Mouse (Mus musculus) kidney, embryonic 15.5 days (tissue): Measurements from ENCODE around the gene Nup153. TPM values are rescaled to one million over a fixed set of nuclear protein-coding genes. Genes with fewer than 3 reads are reported as not detected.

Source experiments
- ATAC-seq: fragments of 200-750 bp; cut with Nextera tagmentation; replicated peaks from 2 replicates; pipeline ENCODE4 v1.8.0; 2017; ENCODE audit warnings: moderate TSS enrichment; ENCODE audit not compliant: low FRiP score
- H3K27ac ChIP-seq: fragments of 300-500 bp; sonication (generic); 2 replicates; pipeline ENCODE4 v1.5.1; 2015; ENCODE audit warnings: mild to moderate bottlenecking, inconsistent platforms
- H3K27me3 ChIP-seq: fragments of 300-500 bp; sonication (generic); 2 replicates; pipeline ENCODE4 v1.6.1; 2015; ENCODE audit warnings: inconsistent platforms
- H3K36me3 ChIP-seq: fragments of 300-500 bp; sonication (generic); 2 replicates; pipeline ENCODE4 v1.6.1; 2015; ENCODE audit warnings: inconsistent platforms
- H3K4me1 ChIP-seq: fragments of 300-500 bp; sonication (generic); 2 replicates; pipeline ENCODE4 v1.6.1; 2015; ENCODE audit warnings: inconsistent platforms
- H3K4me2 ChIP-seq: fragments of 300-500 bp; sonication (generic); 2 replicates; pipeline ENCODE4 v1.6.1; 2015; ENCODE audit warnings: moderate library complexity, mild to moderate bottlenecking, inconsistent platforms
- H3K4me3 ChIP-seq: fragments of 300-500 bp; sonication (generic); replicated peaks from 2 replicates; pipeline ENCODE4 v1.5.1; 2015; ENCODE audit warnings: mild to moderate bottlenecking, inconsistent platforms
- H3K9ac ChIP-seq: fragments of 300-500 bp; sonication (generic); 2 replicates; pipeline ENCODE4 v1.6.1; 2015; ENCODE audit warnings: mild to moderate bottlenecking, inconsistent platforms
- H3K9me3 ChIP-seq: fragments of 300-500 bp; sonication (generic); replicated peaks from 2 replicates; pipeline ENCODE4 v1.6.1; 2016; ENCODE audit warnings: inconsistent platforms
- WGBS: fragments of 180-500 bp; shearing (Covaris S2); methylation state at CpG from one replicate; pipeline ENCODE4 v1.1.7; 2015; ENCODE audit warnings: mixed read lengths; 5-methylcytosine and 5-hydroxymethylcytosine counted together
- polyA plus RNA-seq: library from polyadenylated mRNA; unstranded; fragments of >200 nt; fragmentation: Nextera tagmentation; extraction: Ambion mirVana; gene quantifications from 2 replicates; pipeline ENCODE4 v1.2.1, GENCODE M21; 2015

Gene Nup153
- polyA plus RNA-seq, 1 experiment from 2014 or later: 27.8 TPM

DNA sequence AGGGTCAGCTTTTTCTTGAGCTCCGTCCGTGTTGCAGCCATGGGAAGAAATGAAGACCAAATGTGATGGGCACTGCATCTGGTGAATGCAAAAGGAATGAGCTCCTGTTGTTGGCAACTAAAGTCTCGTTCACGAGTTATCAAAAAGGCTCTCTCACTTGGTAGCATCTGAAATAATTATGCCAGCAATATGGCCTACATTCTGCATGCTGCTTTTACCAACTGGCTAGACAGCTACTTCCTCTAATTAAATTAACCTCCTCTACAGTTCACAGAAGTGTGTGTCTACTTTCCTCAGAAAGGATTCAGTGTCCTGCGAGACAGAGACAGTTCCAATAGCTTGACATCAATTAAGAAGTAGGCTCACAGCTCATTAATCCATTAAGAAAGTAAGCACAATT is 73.2 kb downstream of the Nup153 start:
- 77% methylated on average over 5 of the region's 5 CpGs for WGBS
- Histone ChIP-seq H3K36me3 (no peaks in the 10 kb centered on the region), H3K27ac (no peak overlapping the region), H3K4me1 (no peaks in the 10 kb centered on the region), H3K27me3 (no peaks in the 10 kb centered on the region), H3K4me2 (no peak overlapping the region), H3K9ac (no peak overlapping the region), H3K4me3 (no peak overlapping the region), H3K9me3 (no peaks in the 10 kb centered on the region)
- ATAC-seq: no peak

GRCm38 (mm10) chr13:46653671-46654070 is 74.1 kb downstream of the Nup153 start:
- Histone ChIP-seq H3K9me3 (no peaks in the 10 kb centered on the region), H3K4me1 (no peaks in the 10 kb centered on the region), H3K9ac (no peak overlapping the region), H3K4me2 (no peak overlapping the region), H3K4me3 (no peak overlapping the region), H3K27me3 (no peaks in the 10 kb centered on the region), H3K36me3 (no peaks in the 10 kb centered on the region), H3K27ac (no peak overlapping the region)
- WGBS: 65% methylated on average over 4 of the region's 4 CpGs
- ATAC-seq: no peak

GRCm38 (mm10) chr13:46652671-46653070 is 75.1 kb downstream of the Nup153 start:
- Histone ChIP-seq H3K9me3 (no peaks in the 10 kb centered on the region), H3K9ac (no peak overlapping the region), H3K27ac (no peak overlapping the region), H3K36me3 (no peaks in the 10 kb centered on the region), H3K4me2 (no peak overlapping the region), H3K4me3 (no peak overlapping the region), H3K27me3 (no peaks in the 10 kb centered on the region), H3K4me1 (no peaks in the 10 kb centered on the region)
- no peak for ATAC-seq
- WGBS: 82% methylated on average over 7 of the region's 7 CpGs

- 81% methylated on average over 7 of the region's 7 CpGs for WGBS
- ATAC-seq: no peak
- no peaks in the 10 kb centered on the region for H3K4me1 ChIP-seq
These were observed 75.9 kb downstream of the Nup153 start for GRCm38 (mm10) chr13:46651853-46652252.

GRCm38 (mm10) chr13:46645476-46645875 is 82.3 kb downstream of the Nup153 start:
- H3K4me1 ChIP-seq: no peaks in the 10 kb centered on the region
- H3K4me3 ChIP-seq: no peak overlapping the region
- no peak overlapping the region for H3K27ac ChIP-seq
- H3K27me3 ChIP-seq: no peaks in the 10 kb centered on the region
- no peak overlapping the region for H3K4me2 ChIP-seq
- peaks cover 6% of the 10 kb centered on the region; the same call in 1 of the 2 replicates for H3K9me3 ChIP-seq
- peaks cover 3% of the 10 kb centered on the region; the same call in 1 of the 2 replicates for H3K36me3 ChIP-seq
- ATAC-seq: no peak
- WGBS: 64% methylated on average over 6 of the region's 6 CpGs
- no peak overlapping the region for H3K9ac ChIP-seq

More at GRCm38 (mm10) chr13:46651853-46652252, 75.9 kb downstream of the Nup153 start:
- Histone ChIP-seq H3K4me3 (no peak overlapping the region), H3K27ac (no peak overlapping the region), H3K9me3 (no peaks in the 10 kb centered on the region), H3K4me2 (no peak overlapping the region), H3K36me3 (no peaks in the 10 kb centered on the region), H3K9ac (no peak overlapping the region), H3K27me3 (no peaks in the 10 kb centered on the region)

- Histone ChIP-seq H3K36me3 (peaks cover 3% of the 10 kb centered on the region; the same call in 1 of the 2 replicates), H3K27ac (no peak overlapping the region), H3K4me2 (no peak overlapping the region), H3K4me3 (no peak overlapping the region), H3K9ac (no peak overlapping the region), H3K4me1 (no peaks in the 10 kb centered on the region), H3K9me3 (peaks cover 6% of the 10 kb centered on the region; the same call in 1 of the 2 replicates), H3K27me3 (no peaks in the 10 kb centered on the region)
- ATAC-seq: no peak
- WGBS: 94% methylated on average over 6 of the region's 6 CpGs
These were observed 83.6 kb downstream of the Nup153 start for GRCm38 (mm10) chr13:46644175-46644574.

DNA sequence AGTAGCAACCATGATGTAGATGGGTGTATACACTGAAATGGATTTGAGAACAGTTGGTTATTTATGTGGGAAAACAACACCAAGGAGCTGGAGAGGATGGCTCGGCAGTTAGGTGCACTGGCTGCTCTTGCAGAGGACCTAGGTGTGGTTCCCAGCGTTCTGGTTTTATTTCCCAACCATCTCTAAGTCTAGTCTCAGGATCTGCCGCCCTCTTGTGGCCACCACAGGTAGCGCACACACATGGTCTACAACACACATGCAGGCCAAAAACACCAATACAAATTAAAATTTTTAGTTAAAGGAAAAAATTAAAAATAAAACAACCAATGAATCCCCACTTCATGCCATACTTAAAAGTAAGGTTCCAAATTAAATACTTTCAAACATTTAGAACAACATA is 85.4 kb downstream of the Nup153 start:
- Histone ChIP-seq H3K4me1 (no peaks in the 10 kb centered on the region), H3K27ac (no peak overlapping the region), H3K4me3 (no peak overlapping the region), H3K9me3 (peaks cover 6% of the 10 kb centered on the region; the same call in 1 of the 2 replicates), H3K4me2 (no peak overlapping the region), H3K36me3 (peaks cover 3% of the 10 kb centered on the region; the same call in 1 of the 2 replicates), H3K9ac (no peak overlapping the region), H3K27me3 (no peaks in the 10 kb centered on the region)
- no peak for ATAC-seq
- WGBS: 85% methylated on average over 4 of the region's 4 CpGs

DNA sequence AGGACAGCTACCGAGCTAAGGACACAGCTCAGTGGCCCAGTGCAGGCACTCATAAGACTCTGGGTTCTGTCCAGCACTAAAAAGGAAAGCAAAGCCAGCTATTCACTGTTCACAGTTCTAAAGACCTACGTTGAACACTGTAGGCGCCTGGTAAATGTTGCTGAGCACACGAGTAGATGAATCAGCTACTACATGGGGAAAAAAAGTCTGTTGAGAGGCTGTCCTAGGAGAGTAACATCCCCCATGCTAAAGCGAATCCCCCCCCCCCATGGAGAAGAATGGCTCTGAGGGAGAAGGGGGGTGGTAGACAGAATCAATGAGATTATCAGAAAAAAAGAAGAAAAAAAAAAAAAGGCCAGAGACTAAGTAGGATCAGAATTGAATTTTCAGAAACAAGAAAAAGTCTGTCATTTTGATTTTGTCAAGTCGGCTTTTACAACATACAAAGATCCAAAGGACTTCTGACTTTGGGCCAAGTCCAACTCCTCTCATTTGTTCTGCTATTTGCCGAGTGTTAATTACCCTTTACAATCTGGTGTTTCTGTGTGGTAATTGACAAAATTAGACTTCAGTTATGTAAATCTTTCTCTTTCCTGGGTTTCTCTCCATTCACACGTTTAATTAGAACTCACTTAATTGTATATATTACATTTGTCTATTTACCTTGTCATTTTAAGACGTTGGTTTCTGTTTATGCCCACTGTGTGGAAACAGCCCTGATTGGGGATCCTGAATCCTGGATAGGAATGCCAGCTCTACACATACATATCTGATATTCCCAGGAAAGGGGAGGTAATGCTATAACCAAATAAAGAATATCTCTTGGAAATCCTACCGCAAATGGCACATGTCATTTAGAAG is 86.9 kb downstream of the Nup153 start:
- no peaks in the 10 kb centered on the region for H3K4me1 ChIP-seq
- no peaks in the 10 kb centered on the region for H3K27me3 ChIP-seq
- no peak overlapping the region for H3K4me2 ChIP-seq
- no peak overlapping the region for H3K4me3 ChIP-seq
- peaks cover 6% of the 10 kb centered on the region; the same call in 1 of the 2 replicates for H3K9me3 ChIP-seq
- WGBS: 90% methylated on average over 10 of the region's 10 CpGs
- no peak for ATAC-seq
- no peak overlapping the region for H3K27ac ChIP-seq
- no peak overlapping the region for H3K9ac ChIP-seq
- H3K36me3 ChIP-seq: peaks cover 3% of the 10 kb centered on the region; the same call in 1 of the 2 replicates

DNA sequence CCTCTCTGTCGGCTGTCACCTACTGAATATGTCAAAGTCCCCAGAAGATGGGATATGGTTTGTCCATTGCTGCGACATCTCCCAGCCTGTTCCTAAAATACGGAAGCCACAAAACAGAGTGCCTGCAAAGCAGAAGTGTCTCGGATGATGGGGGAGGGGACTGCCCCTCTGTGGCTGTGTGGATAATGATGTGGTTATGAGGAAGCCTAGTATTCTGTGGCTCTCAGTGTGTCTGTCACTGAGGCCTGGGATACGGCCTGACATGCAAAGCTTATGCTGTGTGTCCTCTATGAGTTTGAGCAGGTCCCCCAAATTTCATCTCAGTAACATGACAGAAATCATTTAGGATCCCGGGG is 93.6 kb downstream of the Nup153 start:
- Histone ChIP-seq H3K4me1 (0 out of 2 replicates have a peak, but pooled peaks cover 10% of the 10 kb centered on the region), H3K9me3 (no peaks in the 10 kb centered on the region), H3K9ac (no peak overlapping the region), H3K36me3 (no peaks in the 10 kb centered on the region; the same call in 1 of the 2 replicates), H3K4me2 (peak overlapping the region; percentile 39), H3K27ac (no peak overlapping the region), H3K4me3 (no peak overlapping the region), H3K27me3 (no peaks in the 10 kb centered on the region)
- 46% methylated on average over 6 of the region's 6 CpGs for WGBS
- no peak for ATAC-seq

DNA sequence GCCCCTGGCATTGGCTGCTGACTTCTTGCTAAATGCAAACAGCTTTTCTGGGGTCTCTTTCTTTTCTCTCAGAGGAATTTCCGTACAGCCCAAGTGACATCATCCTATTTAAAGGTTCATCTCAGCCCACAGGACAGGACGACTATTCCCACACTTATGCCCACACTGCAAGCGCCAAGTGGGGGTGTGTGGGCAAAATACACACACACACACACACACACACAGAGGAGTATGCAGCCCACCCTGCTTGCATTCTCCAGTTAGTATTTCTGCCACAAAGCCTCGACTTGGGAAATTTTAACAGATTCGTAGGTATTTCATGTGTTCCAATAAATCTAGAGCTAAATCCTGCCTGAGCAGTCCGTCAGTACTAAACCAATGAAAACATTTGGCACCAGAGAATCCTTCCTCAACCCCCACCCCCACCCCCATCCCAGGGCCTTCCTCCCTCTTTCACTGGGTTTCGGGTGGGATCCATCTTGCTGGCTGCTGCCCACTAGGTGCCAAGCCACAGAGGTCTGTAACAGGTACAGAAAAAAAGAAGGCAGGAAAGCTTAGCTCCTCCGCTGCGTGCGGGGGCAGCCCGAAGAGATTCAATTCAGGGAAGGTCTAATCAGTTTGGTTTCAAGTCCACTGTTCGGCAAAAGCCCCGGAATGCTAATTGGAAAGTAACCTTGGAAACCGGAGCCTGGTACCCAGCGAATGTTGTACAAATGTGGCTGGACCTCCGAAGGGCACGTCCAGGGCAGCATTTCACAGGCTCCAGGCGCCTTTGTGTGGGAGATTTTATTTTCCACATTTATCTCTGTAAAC is 94.2 kb downstream of the Nup153 start:
- Histone ChIP-seq H3K4me2 (peak overlapping the region; percentile 39), H3K27me3 (no peaks in the 10 kb centered on the region), H3K9me3 (no peaks in the 10 kb centered on the region), H3K4me1 (0 out of 2 replicates have a peak, but pooled peaks cover 10% of the 10 kb centered on the region), H3K4me3 (no peak overlapping the region), H3K9ac (no peak overlapping the region), H3K27ac (no peak overlapping the region), H3K36me3 (no peaks in the 10 kb centered on the region; the same call in 1 of the 2 replicates)
- 37% methylated on average over 18 of the region's 18 CpGs for WGBS
- no peak for ATAC-seq

GRCm38 (mm10) chr13:46632796-46633195 is 94.9 kb downstream of the Nup153 start:
- Histone ChIP-seq H3K9me3 (no peaks in the 10 kb centered on the region), H3K36me3 (no peaks in the 10 kb centered on the region; the same call in 1 of the 2 replicates), H3K4me1 (0 out of 2 replicates have a peak, but pooled peaks cover 10% of the 10 kb centered on the region), H3K27ac (no peak overlapping the region), H3K4me2 (no peak overlapping the region), H3K4me3 (no peak overlapping the region), H3K27me3 (no peaks in the 10 kb centered on the region), H3K9ac (no peak overlapping the region)
- WGBS: 52% methylated on average over 4 of the region's 4 CpGs
- no peak for ATAC-seq
